Mouse (Mus musculus) testis, adult 2 months (tissue): ENCODE results near the gene Akap1.

Source experiments
- CTCF ChIP-seq: fragments of 200-500 bp; IDR thresholded peaks from 2 replicates; pipeline ENCODE4 v1.5.1; 2012; ENCODE audit warnings: low read depth, mild to moderate bottlenecking, inconsistent platforms, low read length, moderate library complexity; ENCODE audit not compliant: control insufficient read depth, insufficient read depth, insufficient replicate concordance
- POLR2A ChIP-seq: fragments of 200-500 bp; IDR thresholded peaks from 2 replicates; pipeline ENCODE4 v1.6.1; 2012; ENCODE audit warnings: low read depth, mild to moderate bottlenecking, inconsistent platforms, low read length, moderate library complexity; ENCODE audit not compliant: control insufficient read depth

DNA sequence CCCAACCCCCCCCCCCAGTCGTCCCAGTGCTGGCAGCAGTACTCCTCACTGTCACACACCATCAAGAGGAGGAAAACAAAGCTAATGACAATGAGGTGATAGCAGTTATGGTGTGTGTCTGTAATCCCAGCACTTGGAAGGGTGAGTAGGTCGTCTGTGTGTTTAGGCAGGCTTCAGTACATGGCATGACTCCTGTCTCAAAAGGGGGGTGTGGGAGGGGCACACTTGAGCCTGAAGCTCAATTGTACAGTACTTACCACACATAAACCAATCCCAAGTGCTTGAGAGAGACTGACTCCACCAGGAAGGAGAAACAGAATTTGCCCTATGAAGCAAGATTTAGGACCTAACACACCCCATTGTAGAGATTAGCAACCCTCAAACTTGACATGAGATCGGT, 3.3 kb downstream of the Akap1 start:
- TF ChIP-seq CTCF: no peak
- no peak for TF ChIP-seq POLR2A
